Mouse (Mus musculus): ENCODE data around the gene St6galnac1. TPM values are rescaled to one million over a fixed set of nuclear protein-coding genes. Genes with fewer than 3 reads are reported as not detected.
A peak's percentile ranks its signal among the peaks of the same experiment; 100 is the strongest.
"Not testable (repeated sequence)": the region's sequence is repeated elsewhere in the genome, so short reads cannot be mapped to it uniquely, and the experiment has no call there.

Gene St6galnac1
- polyA plus RNA-seq (2016; fragmentation: Nextera tagmentation; extraction: Ambion mirVana), result not detected in 2 replicates

DNA sequence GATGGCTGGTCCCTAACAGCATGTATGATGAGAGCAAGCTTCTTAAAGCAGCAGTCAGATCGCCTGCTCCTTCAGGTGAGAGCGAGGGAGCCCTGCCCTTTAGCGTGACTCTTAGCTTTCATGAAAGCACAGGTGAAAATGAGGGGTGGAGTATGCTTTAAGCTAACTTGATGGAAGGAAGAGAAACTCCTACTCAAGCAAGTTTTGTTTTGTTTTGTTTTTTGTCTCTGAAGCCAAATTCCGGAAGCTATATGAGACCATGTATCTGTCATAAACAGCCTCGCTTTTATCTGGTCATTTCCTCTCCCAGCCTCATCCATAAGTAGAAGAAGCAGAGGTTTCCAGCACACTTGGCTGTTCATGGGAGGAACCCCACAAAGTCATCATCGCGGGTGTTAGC lies at the start of gene St6galnac1:
Gene St6galnac1 (minus strand): TSS at position 101 of the 400 bp plus-strand sequence.
- peaks cover 2% of the 10 kb centered on the region; the same call in 1 of the 2 replicates for H3K4me1 ChIP-seq

DNA sequence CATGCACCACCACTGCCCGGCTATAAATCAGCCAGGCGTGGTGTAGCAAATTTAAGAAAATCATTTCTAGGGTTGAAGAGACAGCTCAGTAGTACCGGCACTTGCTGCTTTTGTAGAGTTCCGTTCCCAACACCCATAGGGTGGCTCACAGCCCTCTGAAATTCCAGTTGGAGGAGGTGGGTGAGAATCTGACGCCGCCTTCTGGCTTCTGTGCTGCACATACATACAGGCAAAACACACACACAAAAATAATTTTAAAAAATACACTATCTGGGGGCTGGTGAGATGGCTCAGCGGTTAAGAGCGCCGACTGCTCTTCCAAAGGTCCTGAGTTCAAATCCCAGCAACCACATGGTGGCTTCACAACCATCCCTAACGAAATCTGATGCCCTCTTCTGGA lies 48.6 kb upstream of the St6galnac1 start:
- H3K27ac ChIP-seq (replicated peaks); H3K4me3 ChIP-seq; H3K9me3 ChIP-seq; H3K27me3 ChIP-seq (replicated peaks; ENCODE audit: low read depth, poor library complexity, severe bottlenecking); H3K36me3 ChIP-seq (replicated peaks); DNase-seq (ENCODE audit: low spot score): not testable (repeated sequence)
- WGBS, result 96% methylated on average over 10 of the region's 10 CpGs
- peaks cover 79% of the 10 kb centered on the region for H3K4me1 ChIP-seq

More for the DNA sequence above, at the start of gene St6galnac1:
- H3K4me3 ChIP-seq, result no peak within 1 kb of the TSS
- WGBS, result 88% methylated on average over 7 of the region's 7 CpGs
- no peaks in the 10 kb centered on the region for H3K9me3 ChIP-seq
- no peaks in the 10 kb centered on the region for H3K36me3 ChIP-seq (replicated peaks)
- no peak for DNase-seq (ENCODE audit: low spot score)
- no peaks in the 10 kb centered on the region for H3K27me3 ChIP-seq (replicated peaks; ENCODE audit: low read depth, poor library complexity, severe bottlenecking)
- H3K27ac ChIP-seq (replicated peaks), result no peak within 1 kb of the TSS

DNA sequence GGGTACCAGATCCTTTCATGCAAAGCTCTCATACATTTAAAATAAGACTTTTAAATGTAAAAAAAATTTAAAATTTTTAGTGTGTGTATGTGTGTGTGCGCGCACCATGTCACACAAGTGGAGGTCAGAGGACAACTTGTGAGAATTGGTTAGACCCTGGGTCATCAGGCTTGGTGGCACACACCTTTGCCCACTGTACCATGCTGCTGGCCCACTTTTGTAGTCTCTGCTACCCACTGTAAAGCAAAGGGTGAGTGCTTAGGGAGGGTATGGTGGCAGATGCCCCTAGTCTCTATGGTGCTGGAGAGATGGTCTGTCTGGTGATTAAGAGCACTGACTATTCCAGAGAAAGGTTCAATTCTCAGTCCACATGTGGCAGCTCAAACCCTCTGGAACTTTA lies 47.9 kb upstream of the St6galnac1 start:
- peaks cover 76% of the 10 kb centered on the region for H3K4me1 ChIP-seq
- no peak for DNase-seq (ENCODE audit: low spot score)
- peaks cover 3% of the 10 kb centered on the region; the same call in 1 of the 2 replicates for H3K36me3 ChIP-seq (replicated peaks)
- 97% methylated on average over 2 of the region's 2 CpGs for WGBS
- no peaks in the 10 kb centered on the region; the same call in 1 of the 2 replicates for H3K27me3 ChIP-seq (replicated peaks; ENCODE audit: low read depth, poor library complexity, severe bottlenecking)
- H3K27ac ChIP-seq (replicated peaks), result no peak overlapping the region
- no peaks in the 10 kb centered on the region for H3K9me3 ChIP-seq
- H3K4me3 ChIP-seq, result no peak overlapping the region

DNA sequence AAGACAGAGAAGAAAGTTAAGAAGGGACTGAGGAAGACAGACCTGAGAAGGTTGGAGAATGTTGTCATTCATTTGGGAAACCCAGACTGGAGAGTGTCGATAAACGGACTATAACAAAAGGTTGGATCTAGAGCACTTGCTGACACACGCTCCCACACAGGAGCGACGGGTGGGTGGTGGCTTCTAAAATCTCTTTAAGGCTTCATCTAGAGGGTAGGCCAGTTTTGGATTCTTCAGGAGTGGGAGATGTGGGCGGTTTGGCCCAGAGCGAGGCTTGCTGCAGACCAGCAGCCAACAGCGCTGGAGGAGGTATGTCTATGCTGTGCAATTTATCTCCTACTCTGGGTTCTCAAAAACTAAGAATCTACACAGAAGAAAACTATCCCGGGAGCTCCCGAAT lies 47.3 kb upstream of the St6galnac1 start:
- DNase-seq (ENCODE audit: low spot score), result no peak
- no peaks in the 10 kb centered on the region; the same call in 1 of the 2 replicates for H3K27me3 ChIP-seq (replicated peaks; ENCODE audit: low read depth, poor library complexity, severe bottlenecking)
- peaks cover 3% of the 10 kb centered on the region; the same call in 1 of the 2 replicates for H3K36me3 ChIP-seq (replicated peaks)
- H3K4me1 ChIP-seq, result peaks cover 70% of the 10 kb centered on the region
- WGBS, result 93% methylated on average over 10 of the region's 10 CpGs
- no peak overlapping the region for H3K4me3 ChIP-seq
- no peaks in the 10 kb centered on the region for H3K9me3 ChIP-seq
- H3K27ac ChIP-seq (replicated peaks), result no peak overlapping the region

DNA sequence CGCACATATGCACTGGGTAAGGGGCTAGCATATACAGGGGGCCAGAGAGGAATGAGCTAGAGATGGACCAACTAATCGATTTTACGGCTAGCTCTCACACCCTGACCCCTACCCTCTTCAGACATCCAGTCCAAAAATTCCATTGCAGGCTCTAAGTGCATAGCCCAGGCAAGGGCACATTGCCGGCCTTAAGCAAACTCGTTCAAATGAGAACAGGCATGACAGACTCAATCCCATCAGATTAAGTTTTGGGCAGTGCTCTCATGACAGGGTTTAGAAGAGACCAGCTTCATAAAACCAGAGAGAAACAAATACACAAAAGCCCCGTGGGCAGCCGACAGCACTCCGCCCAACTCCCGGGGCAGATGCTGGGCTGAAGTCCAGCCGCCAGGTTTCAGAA lies 46.9 kb upstream of the St6galnac1 start:
- Histone ChIP-seq H3K27me3 (replicated peaks; ENCODE audit: low read depth, poor library complexity, severe bottlenecking) (no peaks in the 10 kb centered on the region; the same call in 1 of the 2 replicates), H3K4me3 (0 out of 2 replicates have a peak overlapping the region, but pooled peaks have one; percentile 3), H3K36me3 (replicated peaks) (peaks cover 3% of the 10 kb centered on the region; the same call in 1 of the 2 replicates), H3K9me3 (no peaks in the 10 kb centered on the region), H3K27ac (replicated peaks) (no peak overlapping the region), H3K4me1 (peaks cover 67% of the 10 kb centered on the region)
- no peak for DNase-seq (ENCODE audit: low spot score)
- WGBS, result 71% methylated on average over 10 of the region's 10 CpGs

DNA sequence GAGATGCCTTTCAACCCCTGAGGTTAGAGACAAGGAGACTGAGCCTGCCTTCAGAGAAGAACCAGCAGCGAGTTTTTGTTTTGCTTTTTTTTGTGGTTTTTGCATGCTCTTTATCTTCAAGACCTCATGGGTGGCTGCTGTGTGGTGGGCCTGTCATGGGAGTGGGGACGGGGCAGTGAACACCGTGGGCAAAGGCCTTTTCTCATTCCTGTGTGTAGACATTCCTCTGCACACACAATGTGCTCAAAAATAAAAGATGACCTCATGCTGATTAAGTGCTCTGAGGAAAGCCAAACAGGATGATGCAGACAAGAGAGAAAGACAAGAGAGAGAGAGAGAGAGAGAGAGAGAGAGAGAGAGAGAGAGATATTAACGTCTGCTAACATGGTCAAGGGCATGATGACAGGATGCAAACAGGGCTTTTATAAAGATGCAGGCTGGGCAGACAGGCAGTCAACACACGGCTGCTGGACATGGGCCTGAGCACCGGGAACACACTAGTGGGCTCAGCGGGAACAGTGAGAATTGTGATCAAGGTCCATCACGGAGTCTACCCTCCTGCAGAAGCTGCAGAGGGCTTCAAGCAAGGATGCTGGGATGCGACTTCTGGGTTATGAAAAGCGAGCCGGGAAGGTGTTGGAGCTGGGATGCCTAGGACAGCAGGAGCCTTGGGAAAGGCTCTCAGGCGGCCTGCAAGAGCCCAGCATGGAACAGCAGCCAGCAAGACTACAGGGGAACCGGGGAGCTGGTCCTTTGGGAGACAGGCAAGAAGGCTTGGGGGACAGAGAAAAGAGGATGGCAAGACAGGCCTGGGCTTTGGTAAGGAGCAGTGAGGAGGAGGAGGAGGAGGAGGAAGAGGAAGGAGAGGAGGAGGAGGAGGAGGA lies 46.0 kb upstream of the St6galnac1 start:
- no peaks in the 10 kb centered on the region for H3K9me3 ChIP-seq
- peaks cover 3% of the 10 kb centered on the region; the same call in 1 of the 2 replicates for H3K36me3 ChIP-seq (replicated peaks)
- no peaks in the 10 kb centered on the region; the same call in 1 of the 2 replicates for H3K27me3 ChIP-seq (replicated peaks; ENCODE audit: low read depth, poor library complexity, severe bottlenecking)
- no peak for DNase-seq (ENCODE audit: low spot score)
- 72% methylated on average over 13 of the region's 13 CpGs for WGBS
- 0 out of 2 replicates have a peak overlapping the region, but pooled peaks have one; percentile 3 for H3K4me3 ChIP-seq
- H3K27ac ChIP-seq (replicated peaks), result peak overlapping the region; percentile 60
- H3K4me1 ChIP-seq, result peaks cover 67% of the 10 kb centered on the region

DNA sequence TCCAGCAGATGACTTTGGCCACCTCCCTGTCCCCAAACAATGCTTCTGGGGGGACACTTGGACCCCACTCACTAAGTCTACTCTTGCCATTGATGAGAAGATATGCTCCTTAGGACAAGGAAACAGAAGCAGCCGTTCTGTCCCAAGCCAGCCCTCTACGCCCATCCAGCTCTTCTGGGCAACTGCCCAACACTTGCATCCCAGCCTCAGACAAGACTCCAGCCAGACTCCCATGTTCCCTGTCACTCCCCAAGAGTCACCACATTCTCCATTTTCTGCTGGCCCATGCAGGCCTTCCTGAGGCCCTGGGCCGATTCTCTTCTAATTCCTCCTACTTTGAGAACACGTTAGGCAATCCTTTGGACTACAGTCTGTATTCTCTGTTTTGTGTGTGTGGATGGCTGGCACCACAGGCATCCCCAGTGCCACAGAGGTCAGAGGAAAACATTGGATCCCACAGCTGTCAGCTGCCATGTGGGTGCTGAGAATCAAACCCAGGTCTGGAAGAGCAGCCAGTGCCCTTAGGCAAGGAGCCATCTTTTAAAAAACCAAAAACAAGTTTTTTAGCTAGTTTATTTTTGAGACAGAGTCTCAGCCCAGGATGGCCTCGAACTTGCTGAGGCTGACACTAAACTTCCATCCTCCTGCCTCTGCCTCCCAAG lies 44.8 kb upstream of the St6galnac1 start:
- peaks cover 67% of the 10 kb centered on the region for H3K4me1 ChIP-seq
- H3K27me3 ChIP-seq (replicated peaks; ENCODE audit: low read depth, poor library complexity, severe bottlenecking), result no peaks in the 10 kb centered on the region
- H3K27ac ChIP-seq (replicated peaks), result 0 out of 2 replicates have a peak overlapping the region, but pooled peaks have one; percentile 15
- WGBS, result 87% methylated on average over 5 of the region's 5 CpGs
- H3K36me3 ChIP-seq (replicated peaks), result peaks cover 3% of the 10 kb centered on the region; the same call in 1 of the 2 replicates
- H3K4me3 ChIP-seq, result no peak overlapping the region
- no peaks in the 10 kb centered on the region for H3K9me3 ChIP-seq
- no peak for DNase-seq (ENCODE audit: low spot score)

DNA sequence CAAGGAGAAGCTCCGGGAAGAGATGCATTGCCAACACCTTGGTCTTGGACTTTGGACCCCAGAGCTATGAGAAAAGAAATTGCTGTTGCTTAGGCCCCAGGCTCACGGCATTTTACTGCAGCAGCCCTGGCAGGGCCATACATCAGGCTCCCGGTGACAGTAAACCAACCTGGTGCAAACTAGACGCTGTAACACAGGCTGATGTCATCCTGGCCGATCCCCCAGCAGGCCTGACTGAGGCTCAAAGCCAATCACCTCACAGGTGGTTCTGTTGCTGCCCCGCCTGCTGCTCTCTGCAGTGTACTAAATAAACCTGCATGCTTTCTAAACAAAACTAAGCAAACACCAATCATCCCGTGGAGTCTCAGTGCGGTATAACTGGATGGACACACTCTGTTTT lies 43.4 kb upstream of the St6galnac1 start:
- no peak for DNase-seq (ENCODE audit: low spot score)
- Histone ChIP-seq H3K9me3 (no peaks in the 10 kb centered on the region), H3K27ac (replicated peaks) (peak overlapping the region; percentile 27; the same call in 1 of the 2 replicates), H3K36me3 (replicated peaks) (peaks cover 3% of the 10 kb centered on the region; the same call in 1 of the 2 replicates), H3K27me3 (replicated peaks; ENCODE audit: low read depth, poor library complexity, severe bottlenecking) (no peaks in the 10 kb centered on the region), H3K4me1 (peaks cover 78% of the 10 kb centered on the region), H3K4me3 (no peak overlapping the region)
- WGBS, result 76% methylated on average over 8 of the region's 8 CpGs

DNA sequence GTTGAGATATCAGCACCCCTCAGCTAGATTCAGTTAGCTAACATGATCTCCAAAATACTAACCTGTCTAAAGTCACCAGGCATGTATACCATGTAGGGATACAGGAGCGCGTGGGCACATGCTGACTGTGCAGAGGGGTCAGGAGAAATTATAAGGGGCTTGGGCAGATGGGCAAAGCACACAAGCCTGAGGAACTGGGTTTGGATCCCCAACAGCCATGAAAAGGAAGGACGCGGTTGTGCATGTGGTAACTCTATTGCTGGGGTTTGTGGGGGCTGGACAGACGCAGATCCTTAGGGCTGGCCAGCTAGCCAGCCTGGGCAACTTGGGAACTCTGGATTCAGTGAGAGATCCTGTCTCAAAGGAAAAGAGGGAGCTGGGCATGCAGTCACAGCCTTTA lies 42.3 kb upstream of the St6galnac1 start:
- no peak for DNase-seq (ENCODE audit: low spot score)
- Histone ChIP-seq H3K27ac (replicated peaks) (no peak overlapping the region), H3K4me3 (no peak overlapping the region), H3K36me3 (replicated peaks) (no peaks in the 10 kb centered on the region), H3K9me3 (no peaks in the 10 kb centered on the region), H3K4me1 (peaks cover 88% of the 10 kb centered on the region), H3K27me3 (replicated peaks; ENCODE audit: low read depth, poor library complexity, severe bottlenecking) (0 out of 2 replicates have a peak, but pooled peaks cover 6% of the 10 kb centered on the region)
- 95% methylated on average over 5 of the region's 5 CpGs for WGBS

DNA sequence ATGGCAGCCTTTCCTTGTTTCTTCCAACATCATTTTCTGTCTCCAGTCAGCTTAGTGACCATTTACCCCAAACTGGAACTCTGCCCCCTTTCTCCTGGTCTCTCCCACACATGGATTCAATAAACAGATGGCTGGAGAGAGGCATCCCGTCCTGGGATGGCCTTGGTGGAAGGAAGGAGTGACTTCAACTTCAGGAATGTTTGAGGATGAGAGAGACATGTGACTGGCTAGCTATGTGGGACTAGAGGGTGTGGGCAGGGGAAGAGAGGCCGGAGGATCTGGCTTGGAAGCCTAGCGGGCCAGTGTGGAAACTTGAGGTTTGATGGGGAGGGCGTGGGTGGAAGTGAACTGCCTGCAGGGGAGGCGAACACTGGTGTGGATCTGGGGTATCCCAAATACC lies 41.5 kb upstream of the St6galnac1 start:
- H3K4me3 ChIP-seq, result no peak overlapping the region

DNA sequence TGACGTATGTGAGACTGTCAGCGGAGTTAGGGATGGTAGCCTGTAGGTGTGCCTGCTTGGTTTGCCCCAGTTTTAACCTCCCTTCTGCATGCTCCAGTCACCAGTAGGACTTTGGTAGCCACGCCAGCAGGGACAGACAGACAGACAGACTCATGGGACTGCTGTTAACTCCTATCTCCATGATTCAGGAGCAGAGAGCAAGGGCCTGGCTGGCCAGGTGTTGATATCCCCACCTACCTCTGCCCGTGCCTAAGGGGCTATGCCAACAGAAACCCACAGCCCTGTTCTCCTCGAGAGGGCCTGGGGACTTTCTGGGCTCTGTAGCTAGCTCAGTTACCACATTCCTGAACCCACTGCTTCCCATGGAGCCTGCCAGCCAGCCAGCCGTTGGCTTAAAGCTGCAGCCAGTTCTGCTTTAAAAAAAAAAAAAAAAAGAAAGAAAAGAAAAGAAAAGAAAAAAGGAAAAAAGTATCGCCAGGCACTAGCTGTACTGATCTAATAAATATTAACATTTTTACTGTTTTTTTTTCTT lies 39.6 kb upstream of the St6galnac1 start:
- H3K9me3 ChIP-seq, result no peaks in the 10 kb centered on the region
- WGBS, result 26% methylated on average over 7 of the region's 7 CpGs
- 0 out of 2 replicates have a peak, but pooled peaks cover 19% of the 10 kb centered on the region for H3K27me3 ChIP-seq (replicated peaks; ENCODE audit: low read depth, poor library complexity, severe bottlenecking)
- H3K27ac ChIP-seq (replicated peaks), result peak overlapping the region; percentile 83
- peak overlapping the region; percentile 37 for H3K4me3 ChIP-seq
- H3K36me3 ChIP-seq (replicated peaks), result no peaks in the 10 kb centered on the region
- H3K4me1 ChIP-seq, result peaks cover 88% of the 10 kb centered on the region
- DNase-seq (ENCODE audit: low spot score), result no peak

More for the DNA sequence above, 41.5 kb upstream of the St6galnac1 start:
- H3K27me3 ChIP-seq (replicated peaks; ENCODE audit: low read depth, poor library complexity, severe bottlenecking), result 0 out of 2 replicates have a peak, but pooled peaks cover 6% of the 10 kb centered on the region
- H3K27ac ChIP-seq (replicated peaks), result no peak overlapping the region; the same call in 1 of the 2 replicates
- 65% methylated on average over 5 of the region's 5 CpGs for WGBS
- DNase-seq (ENCODE audit: low spot score), result no peak
- H3K9me3 ChIP-seq, result no peaks in the 10 kb centered on the region
- H3K4me1 ChIP-seq, result peaks cover 88% of the 10 kb centered on the region
- H3K36me3 ChIP-seq (replicated peaks), result no peaks in the 10 kb centered on the region
